Mouse (Mus musculus): ENCODE data around the gene Mark1. TPM values are rescaled to one million over a fixed set of nuclear protein-coding genes. Genes with fewer than 3 reads are reported as not detected.

Mark1 gene
- total RNA-seq, 4 experiments from 2014 or later = 73.2 to 89.2 (median 79.5) TPM

- no peak for DNase-seq (ENCODE audit: low spot score in 2 of 2)
Measured at GRCm38 (mm10) chr1:184891998-184892397, 107.4 kb downstream of the Mark1 start.

DNA sequence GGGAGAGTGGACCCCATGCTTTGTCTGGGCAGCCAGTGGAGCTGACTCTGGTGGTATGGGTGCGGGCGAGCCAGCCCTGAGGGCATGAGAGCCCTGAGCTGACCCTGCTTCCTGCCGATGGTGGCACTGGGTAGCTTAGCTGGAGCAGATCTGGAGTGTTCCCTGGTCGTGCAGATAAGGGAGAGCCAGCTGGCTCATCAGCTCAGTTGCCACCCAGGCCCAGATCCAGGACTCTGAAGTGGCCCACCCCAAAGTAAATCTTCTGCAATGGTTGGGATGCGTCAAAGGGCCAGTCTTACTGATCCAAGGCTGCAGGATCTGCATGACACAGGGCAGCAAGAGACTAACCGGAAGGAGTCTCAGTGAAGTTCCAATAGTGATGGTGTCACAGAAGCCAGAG, 109.9 kb downstream of the Mark1 start:
- no peak for DNase-seq (ENCODE audit: low spot score in 2 of 2)

DNA sequence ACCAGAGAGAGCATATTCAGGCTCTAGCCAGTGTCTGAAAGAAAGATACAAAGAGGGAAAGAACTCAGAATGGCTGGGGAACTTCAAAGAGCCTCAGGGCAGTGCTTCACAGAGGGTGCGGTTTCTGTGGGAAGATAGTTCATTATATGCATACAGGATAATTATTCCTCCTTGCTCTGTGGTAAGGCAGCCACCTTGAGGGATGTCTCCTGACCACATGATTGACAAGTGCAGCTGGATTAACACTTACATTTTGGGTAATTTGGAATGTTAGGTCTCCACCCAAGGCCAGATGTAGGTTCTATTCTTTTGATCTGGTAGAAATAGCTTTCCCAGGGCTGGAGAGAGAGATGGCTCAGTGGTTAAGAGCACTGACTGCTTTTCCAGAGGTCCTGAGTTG, 113.2 kb downstream of the Mark1 start:
- no peak for DNase-seq (ENCODE audit: low spot score in 2 of 2)

DNA sequence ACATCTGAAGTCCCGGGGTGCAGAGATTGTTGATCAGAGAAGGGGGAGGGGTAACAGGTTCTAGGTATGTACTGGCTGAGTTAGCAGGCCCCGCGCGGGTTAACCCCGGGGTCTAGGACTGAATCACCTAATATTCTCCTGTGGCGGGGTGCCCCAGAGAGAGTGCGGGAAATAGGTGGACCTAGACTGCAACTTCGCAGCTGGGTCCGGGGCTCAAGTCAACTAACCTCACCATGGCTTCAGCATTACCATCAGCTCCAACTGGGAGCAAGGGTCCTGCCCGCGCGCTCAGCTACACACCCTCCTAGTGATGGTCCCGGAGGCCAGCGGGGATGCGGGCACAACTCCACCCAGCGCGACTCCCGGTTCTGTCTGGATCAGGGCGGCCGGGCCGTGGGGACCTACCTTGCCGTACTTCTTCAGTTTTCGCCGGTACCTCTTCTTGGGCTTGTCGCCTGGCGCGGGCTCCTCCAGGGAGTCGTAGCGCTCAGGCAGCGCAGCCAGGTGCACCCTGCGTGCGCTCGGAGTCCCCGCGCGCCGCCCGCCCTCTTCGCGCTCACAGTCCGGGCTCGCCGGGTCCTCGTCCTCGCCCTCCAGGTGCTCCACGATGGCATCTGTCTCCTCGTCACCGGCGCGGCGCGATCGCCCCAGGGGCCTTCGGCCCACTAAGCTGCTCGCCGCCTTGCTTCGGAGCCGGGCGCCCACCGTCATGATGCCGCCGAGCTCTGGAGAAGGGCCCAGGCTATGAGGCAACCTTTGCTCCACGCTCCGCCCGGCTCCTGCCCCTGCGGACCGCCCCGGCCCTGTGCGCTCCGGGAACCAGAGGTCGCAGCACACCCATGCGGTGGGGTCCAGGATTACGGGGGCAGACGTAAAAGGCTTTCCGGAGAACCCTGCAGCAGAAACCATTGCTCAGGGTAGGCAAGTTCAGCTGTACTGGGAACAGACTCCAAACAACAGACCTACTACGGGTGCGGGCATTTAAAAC, 116.8 kb downstream of the Mark1 start, which contains the start of gene C130074G19Rik:
Gene C130074G19Rik, minus strand, starts transcription at position 938 of the 988 bp plus-strand sequence.
- peak in 1 of 2 experiments; percentile 25 for DNase-seq (ENCODE audit: low spot score in 2 of 2)

- no peak for DNase-seq (ENCODE audit: low spot score in 2 of 2)
Measured at GRCm38 (mm10) chr1:184881861-184882260, 117.5 kb downstream of the Mark1 start.

- no peak for DNase-seq (ENCODE audit: low spot score in 2 of 2)
Measured at GRCm38 (mm10) chr1:184881211-184881610, 118.2 kb downstream of the Mark1 start.

GRCm38 (mm10) chr1:184878860-184879259, 120.5 kb downstream of the Mark1 start:
- DNase-seq (ENCODE audit: low spot score in 2 of 2) = no peak

DNA sequence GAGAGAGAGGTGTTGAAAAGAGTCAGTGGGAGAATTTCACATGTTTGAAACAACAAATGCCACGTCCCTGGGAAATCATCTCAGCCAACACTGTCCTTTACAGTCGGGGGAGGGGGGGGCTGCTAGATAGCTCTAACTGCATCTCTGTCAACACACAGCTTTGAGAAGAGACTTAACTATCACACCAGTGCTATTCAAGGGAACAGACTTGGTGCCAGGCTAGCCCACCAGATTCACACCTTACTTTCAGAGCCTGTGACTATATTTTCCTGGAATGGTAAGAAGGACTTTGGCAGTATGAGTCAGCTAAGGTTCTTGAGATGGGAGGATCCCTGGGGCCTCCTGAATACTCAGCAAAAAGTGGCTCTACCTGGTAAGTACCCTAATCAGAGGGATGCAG, 122.1 kb downstream of the Mark1 start:
- DNase-seq (ENCODE audit: low spot score in 2 of 2) = peak in 1 of 2 experiments; percentile 80

- DNase-seq (ENCODE audit: low spot score in 2 of 2) = no peak
Measured at GRCm38 (mm10) chr1:184873910-184874309, 125.5 kb downstream of the Mark1 start.

GRCm38 (mm10) chr1:184872069-184872819, 127.1 kb downstream of the Mark1 start:
- no peak for DNase-seq (ENCODE audit: low spot score in 2 of 2)

GRCm38 (mm10) chr1:184871506-184871905, 127.9 kb downstream of the Mark1 start:
- DNase-seq (ENCODE audit: low spot score in 2 of 2) = no peak

GRCm38 (mm10) chr1:184870646-184871385, 128.6 kb downstream of the Mark1 start:
- no peak for DNase-seq (ENCODE audit: low spot score in 2 of 2)

DNA sequence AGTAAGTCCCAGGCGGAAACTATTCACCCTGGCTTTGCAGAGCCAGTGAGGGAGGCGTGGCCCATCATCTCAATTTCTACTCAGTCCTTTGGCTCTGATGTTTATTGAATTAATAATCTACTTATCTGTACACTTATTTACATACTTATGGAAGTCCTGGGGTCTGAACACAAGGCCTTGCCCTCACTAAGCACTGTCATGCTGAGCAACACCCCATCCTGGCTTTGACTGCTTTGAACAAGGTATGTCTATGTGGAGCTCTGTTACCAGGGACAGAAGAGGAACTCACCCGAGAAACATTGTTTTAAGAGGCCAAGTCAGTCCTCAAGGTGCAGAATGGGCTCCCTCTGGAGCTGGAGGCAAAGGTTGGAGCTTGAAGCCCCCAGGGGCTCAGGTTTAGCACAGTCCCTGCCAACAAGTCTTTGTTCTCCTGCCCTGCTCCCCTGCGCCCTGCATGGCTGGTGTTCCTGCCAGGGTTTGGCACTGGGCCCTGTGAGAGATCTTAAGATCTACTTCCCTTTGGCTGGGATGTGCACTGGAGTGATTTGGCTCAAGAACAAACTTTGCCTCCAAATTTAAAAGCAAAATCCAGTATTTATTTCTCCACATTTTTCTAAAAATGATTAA, 129.3 kb downstream of the Mark1 start:
- DNase-seq (ENCODE audit: low spot score in 2 of 2) = no peak

GRCm38 (mm10) chr1:184867640-184868120, 131.7 kb downstream of the Mark1 start:
- DNase-seq (ENCODE audit: low spot score in 2 of 2) = no peak

GRCm38 (mm10) chr1:184864381-184864801, 135.0 kb downstream of the Mark1 start:
- no peak for DNase-seq (ENCODE audit: low spot score in 2 of 2)

- no peak for DNase-seq (ENCODE audit: low spot score in 2 of 2)
Measured at GRCm38 (mm10) chr1:184862636-184863035, 136.7 kb downstream of the Mark1 start.

GRCm38 (mm10) chr1:184861551-184861950, 137.8 kb downstream of the Mark1 start:
- DNase-seq (ENCODE audit: low spot score in 2 of 2) = no peak

DNA sequence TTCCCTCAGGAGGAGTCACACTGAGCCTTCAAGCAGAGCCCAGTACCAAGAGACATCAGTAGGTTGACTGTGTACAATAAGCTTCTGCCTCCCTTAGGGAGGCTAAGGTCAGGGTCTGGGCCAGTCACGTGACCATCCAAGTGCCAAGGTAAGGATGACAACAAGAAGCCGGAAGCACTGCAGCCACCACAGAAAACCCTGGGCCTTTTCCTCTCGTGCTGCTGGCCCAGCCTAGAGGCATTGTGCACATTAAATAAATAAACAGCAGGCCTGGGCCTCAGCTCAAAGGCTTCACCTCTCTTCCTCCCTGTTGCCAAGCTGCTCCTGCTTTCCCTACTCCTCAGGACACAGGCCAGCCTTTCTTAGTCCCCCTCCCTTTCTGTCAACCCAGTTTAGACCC, 139.1 kb downstream of the Mark1 start:
- DNase-seq (ENCODE audit: low spot score in 2 of 2) = no peak

- no peak for DNase-seq (ENCODE audit: low spot score in 2 of 2)
Measured at GRCm38 (mm10) chr1:184858253-184858652, 141.1 kb downstream of the Mark1 start.

DNA sequence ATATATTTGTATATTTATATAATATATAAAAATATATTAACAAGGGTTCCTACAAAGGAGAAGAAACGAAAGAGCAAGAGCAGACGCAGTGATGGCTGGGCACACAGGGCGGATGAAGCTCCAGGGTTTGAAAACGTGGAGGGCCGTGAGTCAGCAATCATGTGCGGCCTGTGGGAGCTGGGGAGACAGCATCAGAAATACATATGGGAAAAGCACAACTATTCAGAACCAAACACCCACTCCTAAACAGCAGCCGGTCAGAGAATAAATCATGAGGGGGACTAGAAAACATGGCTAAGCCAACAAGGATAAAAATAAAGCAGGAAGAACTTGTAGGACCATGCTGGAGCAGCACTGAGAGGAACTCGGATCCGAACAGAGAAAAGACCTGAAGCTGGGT, 142.2 kb downstream of the Mark1 start:
- DNase-seq (ENCODE audit: low spot score in 2 of 2) = peak in 1 of 2 experiments; percentile 46

DNA sequence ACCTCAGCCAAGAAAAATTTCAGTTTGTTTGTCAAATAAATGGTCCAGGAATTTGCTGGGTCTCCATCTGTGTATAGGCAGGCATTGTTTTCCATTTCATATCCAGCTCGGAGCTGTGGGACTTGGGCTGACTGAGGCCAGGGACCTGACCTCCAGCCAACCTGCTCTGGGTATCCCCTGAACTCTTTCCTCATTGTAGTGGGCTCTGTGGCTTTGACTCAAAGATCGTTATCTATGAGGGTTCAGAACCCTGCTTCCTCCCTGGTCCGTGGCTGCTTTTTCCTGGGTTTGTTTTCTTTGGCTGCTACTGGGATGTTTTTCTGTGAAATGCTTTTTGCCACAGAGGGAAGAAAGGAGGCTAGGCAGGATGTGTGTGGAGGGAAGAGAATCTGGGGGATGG, 145.4 kb downstream of the Mark1 start:
- DNase-seq (ENCODE audit: low spot score in 2 of 2) = no peak

Data from left cerebral cortex, adult 8-10 months (tissue).